In genomic region chr10:75667911-75668270, GRCm38 (mm10) we compare ENCODE assay signal across 8 mouse cellular contexts. TPM values are rescaled to one million over a fixed set of nuclear protein-coding genes. Genes with fewer than 3 reads are reported as not detected.
DNase-seq lines count a peak whose midpoint lies in the region; ATAC-seq and TF ChIP-seq lines count a peak whose summit lies in the region.

No protein-coding gene starts in this region.

- peak; percentile 57 for DNase-seq in neural tube, embryonic 11.5 days (ENCODE audit: low spot score)
- no peak for DNase-seq in neural tube, embryonic 10.5 days (ENCODE audit: extremely low spot score, low spot score)
- peak; percentile 16 for DNase-seq in c-Kit-negative CD71-positive TER-119-positive erythroid progenitor cells, embryonic 14.5 days (ENCODE audit: low read depth, low spot score)
- no peak for DNase-seq in hindbrain, embryonic 11.5 days (ENCODE audit: low spot score)
- peak; percentile 22 for DNase-seq in limb, embryonic 14.5 days (ENCODE audit: low spot score)
- peak; percentile 76 for DNase-seq in stomach, postnatal 0 days (ENCODE audit: low spot score)

- H3K4me2 ChIP-seq in neural tube, embryonic 11.5 days (ENCODE audit: low read depth) = peak overlapping the region; percentile 99
- peak overlapping the region; percentile 100 for H3K4me2 ChIP-seq in forebrain, embryonic 12.5 days
- peak overlapping the region; percentile 100 for H3K4me2 ChIP-seq in hindbrain, embryonic 11.5 days (replicated peaks; ENCODE audit: low read depth, low read length)
- peak overlapping the region; percentile 97 for H3K4me2 ChIP-seq in limb, embryonic 14.5 days (replicated peaks; ENCODE audit: low read depth, low read length, severe bottlenecking)
- H3K4me2 ChIP-seq in midbrain, embryonic 12.5 days (replicated peaks) = peak overlapping the region; percentile 99
- peak overlapping the region; percentile 93 for H3K4me2 ChIP-seq in stomach, postnatal 0 days (replicated peaks; ENCODE audit: low read depth)

- peak; percentile 8; the same call in 1 of the 2 replicates for TF ChIP-seq CTCF in stomach, postnatal 0 days (IDR thresholded peaks at IDR 0.05; ENCODE audit: low read depth)

- H3K4me1 ChIP-seq in neural tube, embryonic 11.5 days (ENCODE audit: control insufficient read depth, insufficient read depth, low read length) = peaks cover 9% of the 10 kb centered on the region; the same call in 1 of the 2 replicates
- H3K4me1 ChIP-seq in forebrain, embryonic 12.5 days = peaks cover 26% of the 10 kb centered on the region
- H3K4me1 ChIP-seq in hindbrain, embryonic 11.5 days (replicated peaks; ENCODE audit: control insufficient read depth, insufficient read depth, low read length) = peaks cover 3% of the 10 kb centered on the region; the same call in 1 of the 2 replicates
- H3K4me1 ChIP-seq in limb, embryonic 14.5 days (ENCODE audit: control insufficient read depth, insufficient read depth, low read length) = peaks cover 5% of the 10 kb centered on the region; the same call in 1 of the 2 replicates
- H3K4me1 ChIP-seq in midbrain, embryonic 12.5 days = peaks cover 22% of the 10 kb centered on the region
- no peaks in the 10 kb centered on the region; the same call in 1 of the 2 replicates for H3K4me1 ChIP-seq in stomach, postnatal 0 days (replicated peaks; ENCODE audit: control insufficient read depth, insufficient read depth)

- WGBS in neural tube, embryonic 11.5 days = 2% methylated on average over 23 of the region's 23 CpGs
- 2% methylated on average over 22 of the region's 23 CpGs for WGBS in forebrain, embryonic 12.5 days
- 2% methylated on average over 23 of the region's 23 CpGs for WGBS in hindbrain, embryonic 11.5 days
- WGBS in limb, embryonic 14.5 days = 5% methylated on average over 18 of the region's 23 CpGs
- WGBS in midbrain, embryonic 12.5 days = 2% methylated on average over 23 of the region's 23 CpGs
- under 1% methylated on average over 23 of the region's 23 CpGs for WGBS in stomach, postnatal 0 days

- ATAC-seq in neural tube, embryonic 11.5 days (ENCODE audit: insufficient read depth, low FRiP score, low TSS enrichment) = peak; percentile 65
- peak; percentile 56 for ATAC-seq in forebrain, embryonic 12.5 days (ENCODE audit: low FRiP score)
- peak; percentile 69; the same call in 1 of the 2 replicates for ATAC-seq in hindbrain, embryonic 11.5 days (ENCODE audit: low FRiP score)
- ATAC-seq in limb, embryonic 14.5 days (ENCODE audit: low FRiP score, low read depth) = peak; percentile 50
- peak; percentile 63 for ATAC-seq in midbrain, embryonic 12.5 days (ENCODE audit: low FRiP score, low read depth)
- peak; percentile 76 for ATAC-seq in stomach, postnatal 0 days (ENCODE audit: low FRiP score, low TSS enrichment)

- no peak for TF ChIP-seq POLR2A in limb, embryonic 14.5 days (IDR thresholded peaks at IDR 0.05; ENCODE audit: borderline replicate concordance, extremely low read depth, insufficient read depth, insufficient read length)

- peaks cover 2% of the 10 kb centered on the region for H3K36me3 ChIP-seq in neural tube, embryonic 11.5 days (ENCODE audit: control insufficient read depth, insufficient read depth, low read length)
- peaks cover 21% of the 10 kb centered on the region for H3K36me3 ChIP-seq in forebrain, embryonic 12.5 days (replicated peaks)
- H3K36me3 ChIP-seq in hindbrain, embryonic 11.5 days (ENCODE audit: control insufficient read depth, insufficient read depth, low read length) = no peaks in the 10 kb centered on the region
- peaks cover 12% of the 10 kb centered on the region; the same call in 1 of the 2 replicates for H3K36me3 ChIP-seq in limb, embryonic 14.5 days (ENCODE audit: control insufficient read depth, insufficient read depth, low read length)
- peaks cover 35% of the 10 kb centered on the region; the same call in 1 of the 2 replicates for H3K36me3 ChIP-seq in midbrain, embryonic 12.5 days
- H3K36me3 ChIP-seq in stomach, postnatal 0 days (ENCODE audit: control insufficient read depth, insufficient read depth, low read length) = peaks cover 1% of the 10 kb centered on the region

- H3K27me3 ChIP-seq in neural tube, embryonic 11.5 days (ENCODE audit: control insufficient read depth, insufficient read depth, low read length) = no peaks in the 10 kb centered on the region
- peaks cover 27% of the 10 kb centered on the region for H3K27me3 ChIP-seq in forebrain, embryonic 12.5 days
- H3K27me3 ChIP-seq in hindbrain, embryonic 11.5 days (ENCODE audit: control insufficient read depth, insufficient read depth, low read length) = peaks cover 4% of the 10 kb centered on the region; the same call in 1 of the 2 replicates
- no peaks in the 10 kb centered on the region for H3K27me3 ChIP-seq in limb, embryonic 14.5 days (ENCODE audit: control insufficient read depth, insufficient read depth, low read length)
- peaks cover 31% of the 10 kb centered on the region for H3K27me3 ChIP-seq in midbrain, embryonic 12.5 days
- H3K27me3 ChIP-seq in stomach, postnatal 0 days (ENCODE audit: control insufficient read depth, insufficient read depth, low read length) = no peaks in the 10 kb centered on the region

- no peak overlapping the region for H3K27ac ChIP-seq in neural tube, embryonic 11.5 days (ENCODE audit: low read depth, low read length)
- H3K27ac ChIP-seq in forebrain, embryonic 12.5 days = no peak overlapping the region
- no peak overlapping the region for H3K27ac ChIP-seq in hindbrain, embryonic 11.5 days (ENCODE audit: low read depth, low read length)
- H3K27ac ChIP-seq in limb, embryonic 14.5 days (replicated peaks; ENCODE audit: low read depth, low read length) = peak overlapping the region; percentile 55
- H3K27ac ChIP-seq in midbrain, embryonic 12.5 days (replicated peaks) = no peak overlapping the region
- H3K27ac ChIP-seq in stomach, postnatal 0 days (replicated peaks) = peak overlapping the region; percentile 93

- H3K4me3 ChIP-seq in neural tube, embryonic 11.5 days (ENCODE audit: low read depth, low read length) = peak overlapping the region; percentile 56
- peak overlapping the region; percentile 56 for H3K4me3 ChIP-seq in forebrain, embryonic 12.5 days (replicated peaks)
- peak overlapping the region; percentile 54 for H3K4me3 ChIP-seq in hindbrain, embryonic 11.5 days (ENCODE audit: low read depth, low read length)
- H3K4me3 ChIP-seq in limb, embryonic 14.5 days (replicated peaks; ENCODE audit: low read length) = peak overlapping the region; percentile 70
- peak overlapping the region; percentile 56 for H3K4me3 ChIP-seq in midbrain, embryonic 12.5 days
- H3K4me3 ChIP-seq in stomach, postnatal 0 days (ENCODE audit: low read depth, low read length) = peak overlapping the region; percentile 71

- TF ChIP-seq EP300 in stomach, postnatal 0 days (optimal IDR thresholded peaks at IDR 0.05) = no peak

- no peaks in the 10 kb centered on the region for H3K9me3 ChIP-seq in neural tube, embryonic 11.5 days (ENCODE audit: control insufficient read depth, low read length)
- H3K9me3 ChIP-seq in forebrain, embryonic 12.5 days = no peaks in the 10 kb centered on the region
- H3K9me3 ChIP-seq in hindbrain, embryonic 11.5 days (ENCODE audit: control insufficient read depth, low read length) = no peaks in the 10 kb centered on the region
- no peaks in the 10 kb centered on the region for H3K9me3 ChIP-seq in limb, embryonic 14.5 days (ENCODE audit: control insufficient read depth, low read length)
- no peaks in the 10 kb centered on the region for H3K9me3 ChIP-seq in midbrain, embryonic 12.5 days
- H3K9me3 ChIP-seq in stomach, postnatal 0 days (ENCODE audit: control insufficient read depth, low read length) = no peaks in the 10 kb centered on the region

- peak overlapping the region; percentile 60 for H3K9ac ChIP-seq in neural tube, embryonic 11.5 days (ENCODE audit: low read length)
- H3K9ac ChIP-seq in forebrain, embryonic 12.5 days = peak overlapping the region; percentile 65
- H3K9ac ChIP-seq in hindbrain, embryonic 11.5 days (ENCODE audit: low read depth, low read length) = peak overlapping the region; percentile 61
- H3K9ac ChIP-seq in limb, embryonic 14.5 days (ENCODE audit: low read depth, low read length, severe bottlenecking) = peak overlapping the region; percentile 73
- H3K9ac ChIP-seq in midbrain, embryonic 12.5 days (replicated peaks) = peak overlapping the region; percentile 64
- peak overlapping the region; percentile 80 for H3K9ac ChIP-seq in stomach, postnatal 0 days (ENCODE audit: low read length)

RNA-seq across cellular contexts. Expression of gene Susd2, which starts 24.1 kb away (rescaled TPM):
- polyA plus RNA-seq in neural tube, embryonic 11.5 days (2014; fragmentation: Nextera tagmentation; extraction: Ambion mirVana) = 1.8 and 2.4 TPM in 2 replicates
- polyA plus RNA-seq in forebrain, embryonic 12.5 days (2016; fragmentation: Nextera tagmentation; extraction: Ambion mirVana) = 1.6 TPM in 2 replicates
- 2.1 and 2.7 TPM in 2 replicates for polyA plus RNA-seq in hindbrain, embryonic 11.5 days (2014; fragmentation: Nextera tagmentation; extraction: Ambion mirVana)
- polyA plus RNA-seq in limb, embryonic 14.5 days (2012; rRNA removed) = 5.3 and 5.9 TPM in 2 replicates
- 5.2 and 6.3 TPM in 2 replicates for polyA plus RNA-seq in limb, embryonic 14.5 days (2014; fragmentation: Nextera tagmentation; extraction: Ambion mirVana)
- polyA plus RNA-seq in midbrain, embryonic 12.5 days (2016; fragmentation: Nextera tagmentation; extraction: Ambion mirVana) = 2.0 and 2.4 TPM in 2 replicates
- 12.2 and 14.1 TPM in 2 replicates for polyA plus RNA-seq in stomach, postnatal 0 days (2015; fragmentation: Nextera tagmentation; extraction: Ambion mirVana)

Comparison
In these comparisons a context has a peak if more than half of its experiments do, and no peak if none do; other contexts are left out.
1. DNase-seq: peak in neural tube, embryonic 11.5 days (single experiment), c-Kit-negative CD71-positive TER-119-positive erythroid progenitor cells, embryonic 14.5 days (single experiment), limb, embryonic 14.5 days (single experiment) and stomach, postnatal 0 days (single experiment); none in neural tube, embryonic 10.5 days (single experiment) and hindbrain, embryonic 11.5 days (single experiment).
2. H3K27ac ChIP-seq: peak in limb, embryonic 14.5 days (single experiment) and stomach, postnatal 0 days (single experiment); none in neural tube, embryonic 11.5 days (single experiment), forebrain, embryonic 12.5 days (single experiment), hindbrain, embryonic 11.5 days (single experiment) and midbrain, embryonic 12.5 days (single experiment).
3. Peak in every context shown above with its lines, with median percentiles within 50 percentile points of each other: ATAC-seq, H3K4me2 ChIP-seq, H3K4me3 ChIP-seq and H3K9ac ChIP-seq.